Mouse (Mus musculus) small intestine, adult 2 months (tissue): Measurements from ENCODE around the gene Ap3b1.

Source experiments
- CTCF ChIP-seq: fragments of 200-500 bp; IDR thresholded peaks from 2 replicates; pipeline ENCODE4 v1.5.1; 2012; ENCODE audit warnings: low read depth, mild to moderate bottlenecking, control low read depth, inconsistent platforms, low read length, moderate library complexity, mixed read lengths; ENCODE audit not compliant: insufficient replicate concordance, insufficient read length; ENCODE audit errors: extremely low read depth
- POLR2A ChIP-seq: fragments of 200-500 bp; IDR thresholded peaks from 2 replicates; pipeline ENCODE4 v1.6.1; 2012; ENCODE audit warnings: low read depth, mild to moderate bottlenecking, control low read depth, inconsistent platforms, low read length, moderate library complexity

DNA sequence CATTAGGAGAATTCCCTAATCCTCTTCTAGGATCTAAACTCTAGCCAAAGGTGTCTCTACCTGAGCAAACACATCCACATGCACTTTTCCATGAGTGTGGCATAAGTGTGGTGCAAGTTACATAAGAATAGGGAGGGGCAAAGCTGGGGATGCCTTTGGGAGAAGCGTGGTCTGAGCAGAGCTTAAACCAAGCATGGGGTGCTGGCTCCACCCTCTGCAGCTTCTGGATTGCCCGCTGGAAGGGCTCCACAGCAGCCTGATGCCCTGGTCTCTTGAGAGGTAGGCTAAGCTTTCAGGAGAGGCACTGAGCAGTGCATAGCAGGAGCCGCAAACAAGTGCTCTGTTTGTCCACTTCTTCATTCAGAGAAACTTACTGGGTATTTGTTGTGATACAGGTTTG, 138.8 kb downstream of the Ap3b1 start:
- TF ChIP-seq CTCF (no peak), POLR2A (no peak)
